Mouse (Mus musculus) megakaryocyte, embryonic 14.5 days (primary cell): Measurements from ENCODE around the gene Rras. TPM values are rescaled to one million over a fixed set of nuclear protein-coding genes. Genes with fewer than 3 reads are reported as not detected.

Experiments used
- H3K27me3 ChIP-seq: replicated peaks from 2 replicates; pipeline ENCODE3; 2012; ENCODE audit warnings: inconsistent platforms
- H3K36me3 ChIP-seq: replicated peaks from 2 replicates; pipeline ENCODE3; 2012; ENCODE audit warnings: low read length, inconsistent platforms, mixed read lengths
- H3K4me1 ChIP-seq: 2 replicates; pipeline ENCODE4 v1.6.1; 2012; ENCODE audit warnings: inconsistent platforms
- H3K4me3 ChIP-seq: replicated peaks from 2 replicates; pipeline ENCODE3; 2012; ENCODE audit warnings: moderate library complexity, mild to moderate bottlenecking, inconsistent platforms
- H3K9me3 ChIP-seq: 2 replicates; pipeline ENCODE4 v1.6.1; 2012; ENCODE audit warnings: inconsistent platforms
- FLI1 ChIP-seq: IDR thresholded peaks from 2 replicates; pipeline ENCODE4 v1.6.1; 2012; ENCODE audit warnings: low read length, inconsistent platforms, mixed read lengths
- GATA1 ChIP-seq: IDR thresholded peaks from 3 replicates; pipeline ENCODE4 v1.6.1; 2012; ENCODE audit warnings: mixed read lengths, low read length, inconsistent platforms, borderline replicate concordance
- polyA plus RNA-seq: library from polyadenylated mRNA; stranded (reverse); fragments of >175 nt; gene quantifications from 2 replicates; pipeline ENCODE4 v1.2.3, GENCODE M21; 2012; ENCODE audit warnings: low replicate concordance; ENCODE audit not compliant: insufficient read depth

Rras gene
- polyA plus RNA-seq, 1 experiment = 83.1 TPM

GRCm38 (mm10) chr7:45051601-45051974 lies 33.8 kb downstream of the Rras start:
- Histone ChIP-seq H3K4me1 (peaks cover 52% of the 10 kb centered on the region), H3K4me3 (peak overlapping the region; percentile 91), H3K36me3 (peaks cover 49% of the 10 kb centered on the region), H3K27me3 (no peaks in the 10 kb centered on the region), H3K9me3 (no peaks in the 10 kb centered on the region)
- no peak for TF ChIP-seq GATA1
- TF ChIP-seq FLI1 = no peak

- TF ChIP-seq FLI1 (no peak), GATA1 (no peak)
- no peaks in the 10 kb centered on the region for H3K27me3 ChIP-seq
- H3K4me3 ChIP-seq = peak overlapping the region; percentile 91
- H3K36me3 ChIP-seq = peaks cover 41% of the 10 kb centered on the region
- peaks cover 59% of the 10 kb centered on the region for H3K4me1 ChIP-seq
- no peaks in the 10 kb centered on the region for H3K9me3 ChIP-seq
Observed at GRCm38 (mm10) chr7:45052181-45052861, 34.6 kb downstream of the Rras start.

- Histone ChIP-seq H3K27me3 (no peaks in the 10 kb centered on the region), H3K4me3 (peak within 1 kb of the TSS; percentile 91), H3K4me1 (peaks cover 59% of the 10 kb centered on the region), H3K9me3 (no peaks in the 10 kb centered on the region), H3K36me3 (peaks cover 37% of the 10 kb centered on the region)
- TF ChIP-seq FLI1 (no peak), GATA1 (no peak)
Observed at GRCm38 (mm10) chr7:45052862-45053116, 35.0 kb downstream of the Rras start, which contains the start of gene Prr12. Prr12 (minus strand) TSS chr7:45052881.

GRCm38 (mm10) chr7:45053117-45053930 lies 35.6 kb downstream of the Rras start:
- Histone ChIP-seq H3K4me1 (peaks cover 59% of the 10 kb centered on the region), H3K27me3 (no peaks in the 10 kb centered on the region), H3K9me3 (no peaks in the 10 kb centered on the region), H3K4me3 (peak overlapping the region; percentile 91), H3K36me3 (peaks cover 36% of the 10 kb centered on the region)
- TF ChIP-seq FLI1 (no peak), GATA1 (no peak)

GRCm38 (mm10) chr7:45053931-45054510 lies 36.3 kb downstream of the Rras start:
- TF ChIP-seq FLI1 (no peak; the same call in 1 of the 2 replicates), GATA1 (no peak)
- Histone ChIP-seq H3K4me1 (peaks cover 54% of the 10 kb centered on the region), H3K27me3 (no peaks in the 10 kb centered on the region), H3K36me3 (peaks cover 36% of the 10 kb centered on the region), H3K9me3 (no peaks in the 10 kb centered on the region), H3K4me3 (peak overlapping the region; percentile 91)

- no peak for TF ChIP-seq GATA1
- TF ChIP-seq FLI1 = no peak
Observed at GRCm38 (mm10) chr7:45056329-45056971, 38.7 kb downstream of the Rras start.

GRCm38 (mm10) chr7:45056972-45057348 lies 39.2 kb downstream of the Rras start:
- Histone ChIP-seq H3K36me3 (peaks cover 28% of the 10 kb centered on the region), H3K27me3 (no peaks in the 10 kb centered on the region), H3K4me3 (no peak overlapping the region), H3K9me3 (no peaks in the 10 kb centered on the region), H3K4me1 (peaks cover 50% of the 10 kb centered on the region)
- no peak for TF ChIP-seq FLI1
- no peak for TF ChIP-seq GATA1

More at GRCm38 (mm10) chr7:45056329-45056971, 38.7 kb downstream of the Rras start:
- H3K4me1 ChIP-seq = peaks cover 51% of the 10 kb centered on the region
- no peak overlapping the region for H3K4me3 ChIP-seq
- H3K27me3 ChIP-seq = no peaks in the 10 kb centered on the region
- no peaks in the 10 kb centered on the region for H3K9me3 ChIP-seq
- H3K36me3 ChIP-seq = peaks cover 30% of the 10 kb centered on the region

- TF ChIP-seq FLI1 = no peak; the same call in 1 of the 2 replicates
- TF ChIP-seq GATA1 = no peak
- H3K4me1 ChIP-seq = peaks cover 49% of the 10 kb centered on the region
- H3K36me3 ChIP-seq = peaks cover 29% of the 10 kb centered on the region
- no peaks in the 10 kb centered on the region for H3K27me3 ChIP-seq
- H3K4me3 ChIP-seq = no peak overlapping the region
- no peaks in the 10 kb centered on the region for H3K9me3 ChIP-seq
Observed at GRCm38 (mm10) chr7:45058607-45059571, 41.1 kb downstream of the Rras start.
